Mouse (Mus musculus) C2C12 (cell line): Measurements from ENCODE around the gene Hmg20a.

Experiments used
- CTCF ChIP-seq: IDR thresholded peaks from one replicate; pipeline ENCODE4 v1.5.1; 2011; ENCODE audit not compliant: control insufficient read depth, insufficient read depth, insufficient read length
- USF1 ChIP-seq: IDR thresholded peaks from one replicate; pipeline ENCODE4 v1.6.1; 2011; ENCODE audit warnings: low read depth, mild to moderate bottlenecking, control low read depth, moderate library complexity

DNA sequence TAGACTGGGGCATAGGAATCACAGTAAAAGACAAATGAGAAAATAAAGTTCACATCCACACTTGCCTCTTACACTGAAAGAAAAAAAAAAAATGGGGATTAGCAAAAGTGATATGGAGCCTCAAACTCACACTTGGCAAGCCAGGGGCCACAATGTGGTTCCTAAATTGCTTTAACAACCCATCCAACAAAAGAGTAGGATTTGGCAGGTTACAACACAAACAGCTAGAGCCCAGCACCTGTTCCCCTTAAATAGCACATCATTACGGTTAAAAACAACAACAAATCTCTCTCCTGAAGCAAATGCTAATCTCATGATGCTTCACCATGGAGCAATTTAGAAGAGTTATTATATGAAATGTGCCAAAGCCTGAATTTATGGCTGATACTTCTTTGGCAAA, 3.0 kb upstream of the Hmg20a start:
- TF ChIP-seq CTCF, result no peak
- no peak for TF ChIP-seq USF1
